Mouse (Mus musculus) hindlimb bud, embryonic 11.5 days (tissue): Measurements from ENCODE around the gene Tcf12.

Experiments
- DNase-seq: peaks from one replicate; pipeline ENCODE4 v3.0.0-alpha.2; 2012; ENCODE audit warnings: low read depth, low spot score; ENCODE audit errors: extremely low spot score

Gene Tcf12

GRCm38 (mm10) chr9:72111622-72112550, at the start of gene Tcf12:
TSS of gene Tcf12 (minus strand) at chr9:72111871.
- peak; percentile 72 for DNase-seq

GRCm38 (mm10) chr9:72158392-72158791, 46.7 kb upstream of the Tcf12 start:
- no peak for DNase-seq

GRCm38 (mm10) chr9:72157091-72157490, 45.4 kb upstream of the Tcf12 start:
- DNase-seq: no peak

- DNase-seq: no peak
These were observed 43.8 kb upstream of the Tcf12 start for GRCm38 (mm10) chr9:72155250-72156138.

- no peak for DNase-seq
These were observed 32.5 kb upstream of the Tcf12 start for GRCm38 (mm10) chr9:72144148-72144547.

- DNase-seq: no peak
These were observed 26.2 kb upstream of the Tcf12 start for GRCm38 (mm10) chr9:72137899-72138298.

- DNase-seq: no peak
These were observed 22.1 kb upstream of the Tcf12 start for GRCm38 (mm10) chr9:72133772-72134245.

GRCm38 (mm10) chr9:72133089-72133771, 21.6 kb upstream of the Tcf12 start:
- no peak for DNase-seq

GRCm38 (mm10) chr9:72132728-72133088, 21.0 kb upstream of the Tcf12 start:
- no peak for DNase-seq

GRCm38 (mm10) chr9:72129884-72130283, 18.2 kb upstream of the Tcf12 start:
- no peak for DNase-seq

GRCm38 (mm10) chr9:72125442-72125841, 13.8 kb upstream of the Tcf12 start:
- no peak for DNase-seq

GRCm38 (mm10) chr9:72118490-72118889, 6.8 kb upstream of the Tcf12 start:
- DNase-seq: no peak

- no peak for DNase-seq
These were observed 558 bp downstream of the Tcf12 start for GRCm38 (mm10) chr9:72111004-72111621.

- no peak for DNase-seq
These were observed 1.1 kb downstream of the Tcf12 start for GRCm38 (mm10) chr9:72110627-72111003.

GRCm38 (mm10) chr9:72103471-72103870, 8.2 kb downstream of the Tcf12 start:
- no peak for DNase-seq

- no peak for DNase-seq
These were observed 11.6 kb downstream of the Tcf12 start for GRCm38 (mm10) chr9:72099945-72100685.

GRCm38 (mm10) chr9:72098056-72098455, 13.6 kb downstream of the Tcf12 start:
- no peak for DNase-seq

GRCm38 (mm10) chr9:72097083-72097482, 14.6 kb downstream of the Tcf12 start:
- DNase-seq: no peak

- no peak for DNase-seq
These were observed 17.0 kb downstream of the Tcf12 start for GRCm38 (mm10) chr9:72094675-72095074.

GRCm38 (mm10) chr9:72092191-72092590, 19.5 kb downstream of the Tcf12 start:
- DNase-seq: no peak
